Mouse (Mus musculus): ENCODE measurements around the gene D10Jhu81e. TPM values are rescaled to one million over a fixed set of nuclear protein-coding genes. Genes with fewer than 3 reads are reported as not detected.

D10Jhu81e gene
- 68.1 TPM for polyA plus RNA-seq (2017; shearing (Covaris generic))

DNA sequence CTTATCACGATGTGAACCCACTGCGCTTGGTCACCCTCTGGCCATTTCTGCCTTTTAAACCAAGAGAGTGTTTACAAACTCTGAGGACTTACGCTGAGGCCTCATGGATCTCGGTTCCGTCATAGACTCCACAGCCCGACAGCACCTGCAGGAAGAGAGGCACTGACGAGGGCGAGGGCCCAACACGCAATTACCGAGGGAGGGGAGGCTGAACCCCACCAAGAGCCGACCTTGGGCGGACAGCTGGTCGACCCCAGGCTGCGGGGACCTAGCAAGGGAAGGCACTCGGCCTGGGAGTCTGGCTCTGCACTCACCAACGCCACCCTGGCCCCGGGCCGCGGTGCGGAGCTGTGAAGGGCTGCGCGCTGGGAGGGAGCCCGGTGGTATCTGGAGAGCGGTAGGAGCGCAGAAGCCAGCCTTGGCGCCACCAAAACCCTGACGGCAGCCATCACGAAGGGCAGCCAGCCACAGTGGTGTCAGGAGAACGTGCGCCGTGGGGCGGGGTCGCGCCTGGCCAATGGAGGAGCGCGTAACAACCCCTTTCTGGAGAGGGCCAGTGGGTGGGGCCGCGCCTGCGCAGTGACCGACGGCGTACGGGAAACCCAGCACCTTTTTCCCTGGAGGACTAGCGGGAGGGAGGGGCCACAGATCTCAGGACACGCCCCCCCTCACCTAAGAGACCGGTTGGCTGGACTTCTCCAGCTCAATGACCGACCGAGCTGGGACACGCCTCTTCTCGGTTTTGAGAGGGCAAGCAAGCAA lies at the start of gene D10Jhu81e:
Gene D10Jhu81e (minus strand): TSS at position 502 of the 762 bp plus-strand sequence.

DNA sequence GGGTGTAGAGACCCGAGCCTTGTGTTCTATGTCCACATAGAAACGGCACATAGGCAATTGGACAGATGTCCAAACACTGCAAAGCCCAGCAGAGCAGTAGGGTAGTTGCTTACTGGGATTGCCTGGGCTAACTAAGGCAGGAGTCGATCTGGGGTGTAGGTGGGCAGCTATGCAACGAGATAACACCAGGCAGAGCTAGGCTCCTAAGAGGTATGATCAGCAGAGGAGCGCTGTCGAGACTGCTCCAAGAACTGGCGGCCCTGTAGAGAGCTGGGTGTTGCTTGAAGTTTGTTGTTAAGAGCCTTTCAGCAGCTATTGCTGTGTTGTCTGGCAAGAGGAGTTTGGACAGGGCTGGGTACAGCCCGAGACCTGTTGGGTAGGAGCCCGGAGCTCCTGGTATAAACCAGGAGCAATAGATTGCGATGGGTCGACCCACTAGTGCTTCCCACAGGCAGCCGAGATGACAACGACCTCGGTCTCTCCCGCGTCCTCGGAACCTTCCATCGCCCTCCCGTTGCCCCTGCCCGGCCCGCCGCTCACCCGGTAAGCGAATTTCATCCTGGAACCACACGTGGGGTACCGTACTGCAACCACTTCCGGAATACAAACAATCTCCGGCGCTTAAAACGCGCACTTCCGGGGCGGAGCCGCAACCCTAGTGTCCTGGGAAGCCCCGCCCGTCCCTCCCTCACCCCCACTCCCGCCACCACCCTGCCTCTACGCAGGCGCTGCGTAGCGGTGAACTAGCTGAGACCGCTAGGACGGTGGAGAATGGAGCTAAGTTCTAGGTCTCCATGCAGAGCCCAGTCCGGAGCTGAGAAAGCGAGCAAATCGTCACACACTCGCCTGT lies 15.2 kb upstream of the D10Jhu81e start, which contains the start of gene Pwp2:
Gene Pwp2 (minus strand): TSS at position 619 of the 850 bp plus-strand sequence.

Other genes with a start within 250 kb of the D10Jhu81e start
- gene Trpm2, start 199.2 kb downstream of the D10Jhu81e start, polyA plus RNA-seq (2017; shearing (Covaris generic)) = 0.71 TPM
- 11.9 TPM for gene 1810043G02Rik, start 191.3 kb downstream of the D10Jhu81e start, polyA plus RNA-seq (2017; shearing (Covaris generic))
- gene Pfkl, start 159.7 kb downstream of the D10Jhu81e start, polyA plus RNA-seq (2017; shearing (Covaris generic)) = 111 TPM
- gene Dnmt3l, start 127.8 kb downstream of the D10Jhu81e start, polyA plus RNA-seq (2017; shearing (Covaris generic)) = not detected
- 0.62 TPM for gene Aire, start 126.2 kb downstream of the D10Jhu81e start, polyA plus RNA-seq (2017; shearing (Covaris generic))
- gene Icosl, start 100.5 kb downstream of the D10Jhu81e start, polyA plus RNA-seq (2017; shearing (Covaris generic)) = 13.2 TPM
- 37.1 TPM for gene Pwp2, start 15.4 kb upstream of the D10Jhu81e start, polyA plus RNA-seq (2017; shearing (Covaris generic))
- gene Trappc10, start 74.9 kb upstream of the D10Jhu81e start, polyA plus RNA-seq (2017; shearing (Covaris generic)) = 3.8 TPM
- 147 TPM for gene Agpat3, start 182.7 kb upstream of the D10Jhu81e start, polyA plus RNA-seq (2017; shearing (Covaris generic))
- gene Rrp1, start 243.3 kb upstream of the D10Jhu81e start, polyA plus RNA-seq (2017; shearing (Covaris generic)) = 342 TPM